Mouse (Mus musculus) heart, embryonic 11.5 days (tissue): ENCODE data around the gene Gm13275. TPM values are rescaled to one million over a fixed set of nuclear protein-coding genes. Genes with fewer than 3 reads are reported as not detected.
"Not testable (repeated sequence)": the region's sequence is repeated elsewhere in the genome, so short reads cannot be mapped to it uniquely, and the experiment has no call there.

Experiments
- ATAC-seq: fragments of 200-750 bp; cut with Nextera tagmentation; replicated peaks from 2 replicates; pipeline ENCODE4 v1.8.0; 2017; ENCODE audit warnings: moderate library complexity; ENCODE audit not compliant: insufficient number of reproducible peaks, low FRiP score, low TSS enrichment
- H3K27ac ChIP-seq: fragments of 300-500 bp; sonication (generic); 2 replicates; pipeline ENCODE4 v1.5.1; 2014; ENCODE audit warnings: mild to moderate bottlenecking, low read depth, low read length
- H3K27me3 ChIP-seq: fragments of 300-500 bp; sonication (generic); 2 replicates; pipeline ENCODE4 v1.6.1; 2014; ENCODE audit warnings: mild to moderate bottlenecking, low read length, mixed read lengths; ENCODE audit not compliant: control insufficient read depth, insufficient read depth
- H3K36me3 ChIP-seq: fragments of 300-500 bp; sonication (generic); 2 replicates; pipeline ENCODE4 v1.6.1; 2014; ENCODE audit warnings: mild to moderate bottlenecking, low read length, moderate library complexity, mixed read lengths; ENCODE audit not compliant: control insufficient read depth, insufficient read depth
- H3K4me1 ChIP-seq: fragments of 300-500 bp; sonication (generic); 2 replicates; pipeline ENCODE4 v1.6.1; 2014; ENCODE audit warnings: low read length; ENCODE audit not compliant: control insufficient read depth, insufficient read depth
- H3K4me2 ChIP-seq: fragments of 300-500 bp; sonication (generic); 2 replicates; pipeline ENCODE4 v1.6.1; 2014; ENCODE audit warnings: mild to moderate bottlenecking, moderate library complexity
- H3K4me3 ChIP-seq: fragments of 300-500 bp; sonication (generic); 2 replicates; pipeline ENCODE4 v1.5.1; 2014; ENCODE audit warnings: low read depth, low read length
- H3K9ac ChIP-seq: fragments of 300-500 bp; sonication (generic); 2 replicates; pipeline ENCODE4 v1.6.1; 2014; ENCODE audit warnings: mild to moderate bottlenecking, low read depth, low read length, moderate library complexity
- H3K9me3 ChIP-seq: fragments of 300-500 bp; sonication (generic); replicated peaks from 2 replicates; pipeline ENCODE4 v1.6.1; 2016; ENCODE audit warnings: low read length; ENCODE audit not compliant: control insufficient read depth
- WGBS: fragments of 180-500 bp; shearing (Covaris S2); extraction: QIAGEN DNeasy Blood & Tissue Kit; methylation state at CpG from one replicate; pipeline ENCODE4 v1.1.7; 2014; ENCODE audit not compliant: insufficient replicate concordance; 5-methylcytosine and 5-hydroxymethylcytosine counted together
- polyA plus RNA-seq: library from polyadenylated mRNA; unstranded; fragments of >200 nt; fragmentation: Nextera tagmentation; extraction: Ambion mirVana; gene quantifications from 2 replicates; pipeline ENCODE4 v1.2.1, GENCODE M21; 2014

Gene Gm13275
- polyA plus RNA-seq, 1 experiment from 2014 or later: 0.47 TPM

GRCm38 (mm10) chr4:88819659-88820058 is 25.4 kb downstream of the Gm13275 start, which contains the start of gene Ifna11:
Gene Ifna11, plus strand, starts transcription at chr4:88819959.
- no peaks in the 10 kb centered on the region for H3K36me3 ChIP-seq
- no peaks in the 10 kb centered on the region for H3K4me1 ChIP-seq
- no peak within 1 kb of the TSS for H3K4me3 ChIP-seq
- no peak within 1 kb of the TSS for H3K4me2 ChIP-seq
- no peak within 1 kb of the TSS for H3K27ac ChIP-seq
- no peak within 1 kb of the TSS for H3K9ac ChIP-seq
- no peaks in the 10 kb centered on the region for H3K27me3 ChIP-seq
- H3K9me3 ChIP-seq: no peaks in the 10 kb centered on the region
- WGBS: 72% methylated on average over 1 of the region's 1 CpGs
- no peak for ATAC-seq

GRCm38 (mm10) chr4:88822995-88823394 is 28.7 kb downstream of the Gm13275 start:
- Histone ChIP-seq H3K36me3 (no peaks in the 10 kb centered on the region), H3K4me2 (no peak overlapping the region), H3K9ac (no peak overlapping the region), H3K27me3 (no peaks in the 10 kb centered on the region), H3K4me1 (no peaks in the 10 kb centered on the region), H3K4me3 (no peak overlapping the region), H3K9me3 (no peaks in the 10 kb centered on the region), H3K27ac (no peak overlapping the region)
- whole genome bisulfite sequencing: 22% methylated on average over 4 of the region's 4 CpGs
- no peak for ATAC-seq

GRCm38 (mm10) chr4:88827116-88827515 is 32.8 kb downstream of the Gm13275 start, which contains the start of gene Ifna6:
Gene Ifna6, plus strand, starts transcription at chr4:88827416.
- H3K4me3 ChIP-seq, H3K27me3 ChIP-seq, ATAC-seq, H3K9me3 ChIP-seq, H3K36me3 ChIP-seq, H3K4me1 ChIP-seq, H3K4me2 ChIP-seq, H3K27ac ChIP-seq, H3K9ac ChIP-seq: not testable (repeated sequence)

GRCm38 (mm10) chr4:88830523-88830922 is 36.2 kb downstream of the Gm13275 start:
- no peak for ATAC-seq
- Histone ChIP-seq H3K4me1 (no peaks in the 10 kb centered on the region), H3K36me3 (no peaks in the 10 kb centered on the region), H3K9ac (no peak overlapping the region), H3K9me3 (no peaks in the 10 kb centered on the region), H3K27ac (no peak overlapping the region), H3K4me3 (no peak overlapping the region), H3K27me3 (no peaks in the 10 kb centered on the region), H3K4me2 (no peak overlapping the region)
- 25% methylated on average over 4 of the region's 4 CpGs for WGBS

- H3K9ac ChIP-seq, H3K9me3 ChIP-seq, H3K4me3 ChIP-seq, H3K4me1 ChIP-seq, H3K27ac ChIP-seq, H3K27me3 ChIP-seq, H3K4me2 ChIP-seq, ATAC-seq, H3K36me3 ChIP-seq: not testable (repeated sequence)
- WGBS: 90% methylated on average over 1 of the region's 1 CpGs
Measured at GRCm38 (mm10) chr4:88835225-88835624, 40.9 kb downstream of the Gm13275 start, which contains the start of gene Ifna5. Gene Ifna5, plus strand, starts transcription at chr4:88835525.

GRCm38 (mm10) chr4:88838828-88839227 is 44.5 kb downstream of the Gm13275 start:
- H3K27me3 ChIP-seq: no peaks in the 10 kb centered on the region
- ATAC-seq: no peak
- WGBS: 35% methylated on average over 3 of the region's 3 CpGs
- H3K4me2 ChIP-seq: no peak overlapping the region
- H3K9ac ChIP-seq: no peak overlapping the region
- H3K27ac ChIP-seq: no peak overlapping the region
- no peaks in the 10 kb centered on the region for H3K9me3 ChIP-seq
- no peaks in the 10 kb centered on the region for H3K36me3 ChIP-seq
- no peaks in the 10 kb centered on the region for H3K4me1 ChIP-seq
- H3K4me3 ChIP-seq: no peak overlapping the region

- Histone ChIP-seq H3K4me2 (no peak overlapping the region), H3K27ac (no peak overlapping the region), H3K9me3 (no peaks in the 10 kb centered on the region), H3K9ac (no peak overlapping the region), H3K36me3 (no peaks in the 10 kb centered on the region), H3K4me3 (no peak overlapping the region), H3K27me3 (no peaks in the 10 kb centered on the region), H3K4me1 (no peaks in the 10 kb centered on the region)
- 67% methylated on average over 3 of the region's 3 CpGs for WGBS
- no peak for ATAC-seq
Measured at GRCm38 (mm10) chr4:88840058-88840457, 45.8 kb downstream of the Gm13275 start.

GRCm38 (mm10) chr4:88841438-88841911 is 47.2 kb downstream of the Gm13275 start, which contains the start of gene Ifna4:
Gene Ifna4, plus strand, starts transcription at chr4:88841861.
- Histone ChIP-seq H3K9me3 (no peaks in the 10 kb centered on the region), H3K36me3 (no peaks in the 10 kb centered on the region)

More at GRCm38 (mm10) chr4:88841438-88841911, 47.2 kb downstream of the Gm13275 start, which contains the start of gene Ifna4:
- H3K4me3 ChIP-seq: no peak within 1 kb of the TSS
- H3K4me1 ChIP-seq: no peaks in the 10 kb centered on the region
- WGBS: 43% methylated on average over 2 of the region's 2 CpGs
- H3K27ac ChIP-seq: no peak within 1 kb of the TSS
- ATAC-seq: no peak
- no peak within 1 kb of the TSS for H3K9ac ChIP-seq
- H3K27me3 ChIP-seq: no peaks in the 10 kb centered on the region
- no peak within 1 kb of the TSS for H3K4me2 ChIP-seq
